Mouse (Mus musculus) spleen, embryonic (tissue): ENCODE results near the gene Cnot3.
"Not testable (repeated sequence)": the region's sequence is repeated elsewhere in the genome, so short reads cannot be mapped to it uniquely, and the experiment has no call there.

Experiments
- CTCF ChIA-PET: fragments of 350-600 bp; sonication (Branson Sonifier 250); formaldehyde crosslinking; loops from one replicate; lab custom pipeline; 2022; lab: Charles Lee

Cnot3 gene

DNA sequence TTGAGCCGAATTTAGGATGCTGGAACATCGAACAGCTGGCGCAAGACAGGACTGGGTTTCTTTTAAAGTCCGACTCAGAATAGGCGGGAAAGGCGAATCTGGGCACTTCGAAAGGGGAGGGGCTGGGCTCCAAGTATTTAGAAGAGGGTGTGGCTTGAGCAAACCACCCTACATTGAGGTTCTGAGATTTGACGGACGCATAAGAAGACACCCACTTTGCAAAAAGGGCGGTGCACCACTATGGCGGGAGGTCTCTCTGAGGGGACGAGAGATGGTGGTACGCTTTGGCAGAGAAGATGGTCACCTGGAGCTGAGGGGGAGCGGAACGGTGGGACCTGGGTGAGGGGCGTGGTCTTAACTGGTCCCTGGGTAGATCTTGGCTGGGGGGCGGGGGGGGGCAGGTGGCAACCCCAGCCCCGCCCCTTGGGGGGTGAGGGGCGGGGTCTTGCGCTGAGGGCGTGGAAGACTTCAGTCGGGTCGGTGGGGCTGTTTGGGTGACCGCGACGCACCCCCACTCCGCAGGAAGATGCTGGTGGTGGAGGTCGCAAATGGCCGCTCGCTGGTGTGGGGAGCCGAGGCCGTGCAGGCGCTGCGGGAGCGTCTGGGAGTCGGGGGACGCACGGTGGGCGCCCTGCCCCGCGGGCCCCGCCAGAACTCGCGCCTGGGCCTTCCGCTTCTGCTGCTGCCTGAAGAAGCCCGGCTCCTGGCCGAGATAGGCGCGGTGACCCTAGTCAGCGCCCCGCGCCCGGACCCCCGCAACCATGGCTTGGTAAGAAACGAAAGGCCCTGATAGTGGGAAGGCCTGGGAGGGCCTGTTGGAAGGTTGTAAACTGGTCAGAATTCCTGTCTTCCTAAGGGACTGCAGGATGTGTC lies 49.2 kb downstream of the Cnot3 start:
- CTCF ChIA-PET = no interaction called here

DNA sequence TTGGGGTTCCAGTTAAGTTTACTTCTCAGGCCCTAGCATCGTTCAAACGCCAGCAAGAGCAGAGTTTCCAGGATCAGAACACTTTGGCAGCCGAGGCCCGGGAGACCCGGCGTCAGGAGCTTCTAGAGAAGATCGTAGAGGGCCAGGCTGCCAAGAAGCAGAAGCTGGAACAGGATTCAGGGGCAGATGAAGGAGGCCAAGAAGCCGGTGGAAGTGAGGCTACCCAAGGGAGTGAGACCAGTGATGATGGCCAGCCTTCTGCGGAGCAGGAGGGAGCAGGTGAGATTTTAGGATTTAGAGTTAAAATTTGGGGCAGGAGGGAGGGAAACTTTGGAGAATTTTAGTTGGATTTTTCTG lies 49.9 kb downstream of the Cnot3 start:
- CTCF ChIA-PET = not testable (repeated sequence)

GRCm38 (mm10) chr7:3698471-3698870 lies 53.4 kb downstream of the Cnot3 start:
- CTCF ChIA-PET = no interaction called here

DNA sequence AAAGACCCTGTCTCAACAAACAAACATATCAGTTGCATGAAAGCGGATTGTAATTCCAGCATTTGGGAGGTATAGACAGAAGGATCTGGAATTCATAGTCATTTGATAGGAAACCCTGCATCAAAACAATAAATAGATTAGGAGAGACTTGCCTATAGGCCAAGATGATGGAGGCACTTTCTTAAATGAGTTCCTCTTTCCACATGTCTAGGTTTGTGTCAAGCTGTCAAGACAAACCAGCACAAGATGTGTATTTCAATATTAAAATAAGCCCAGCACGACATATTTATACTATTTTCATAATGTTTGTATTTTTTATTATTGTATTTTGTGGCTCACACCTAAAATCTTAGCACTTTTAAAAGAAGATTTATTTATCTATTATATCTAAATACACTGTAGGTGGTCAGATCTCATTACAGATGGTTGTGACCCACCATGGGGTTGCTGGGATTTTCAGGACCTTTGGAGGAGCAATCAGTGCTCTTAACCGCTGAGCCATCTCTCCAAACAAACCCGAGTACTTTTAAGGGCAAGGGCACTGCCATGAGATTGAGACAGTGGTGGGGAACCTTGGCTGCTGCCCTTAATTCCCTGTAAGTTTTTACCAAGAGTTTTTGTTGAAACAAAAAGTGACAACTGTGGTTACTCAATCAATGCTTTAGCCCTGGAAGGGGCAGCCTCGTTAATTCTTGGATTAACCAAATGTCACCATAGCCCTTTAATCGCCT lies 58.2 kb downstream of the Cnot3 start:
- CTCF ChIA-PET = interaction anchor here (1.1 kb wide), 1 partner anchor 11 kb away, joined by 3 read pairs; no protein-coding TSS in a partner anchor

GRCm38 (mm10) chr7:3703879-3704441 lies 58.9 kb downstream of the Cnot3 start, which contains the start of gene Rps9:
Rps9 (plus strand) TSS chr7:3703993.
- CTCF ChIA-PET = interaction anchor here (1.1 kb wide), 1 partner anchor 10 kb away, joined by 3 read pairs; no protein-coding TSS in a partner anchor

- CTCF ChIA-PET = interaction anchor here (1.1 kb wide), 1 partner anchor 9 kb away, joined by 3 read pairs; no protein-coding TSS in a partner anchor
Measured at GRCm38 (mm10) chr7:3704475-3704874, 59.4 kb downstream of the Cnot3 start.

DNA sequence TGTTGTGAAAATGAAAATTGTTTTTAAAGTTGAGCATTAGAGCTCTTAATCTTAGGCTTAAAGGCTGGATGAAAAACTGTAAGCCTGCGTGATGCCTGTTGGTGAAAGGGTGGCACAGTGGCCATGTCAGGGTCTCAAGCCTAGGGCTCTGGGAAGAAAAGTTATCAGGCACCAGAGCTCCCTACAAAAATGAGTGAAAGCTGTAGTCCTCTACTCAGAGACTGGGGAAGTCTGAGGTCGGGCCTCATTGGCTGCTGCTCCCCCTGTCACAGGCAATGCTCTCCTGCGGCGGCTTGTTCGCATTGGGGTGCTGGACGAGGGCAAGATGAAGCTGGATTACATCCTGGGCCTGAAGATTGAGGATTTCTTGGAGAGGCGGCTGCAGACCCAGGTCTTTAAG lies 60.4 kb downstream of the Cnot3 start:
- CTCF ChIA-PET = not testable (repeated sequence)

- CTCF ChIA-PET = no interaction called here
Measured at GRCm38 (mm10) chr7:3705911-3706310, 60.8 kb downstream of the Cnot3 start.

DNA sequence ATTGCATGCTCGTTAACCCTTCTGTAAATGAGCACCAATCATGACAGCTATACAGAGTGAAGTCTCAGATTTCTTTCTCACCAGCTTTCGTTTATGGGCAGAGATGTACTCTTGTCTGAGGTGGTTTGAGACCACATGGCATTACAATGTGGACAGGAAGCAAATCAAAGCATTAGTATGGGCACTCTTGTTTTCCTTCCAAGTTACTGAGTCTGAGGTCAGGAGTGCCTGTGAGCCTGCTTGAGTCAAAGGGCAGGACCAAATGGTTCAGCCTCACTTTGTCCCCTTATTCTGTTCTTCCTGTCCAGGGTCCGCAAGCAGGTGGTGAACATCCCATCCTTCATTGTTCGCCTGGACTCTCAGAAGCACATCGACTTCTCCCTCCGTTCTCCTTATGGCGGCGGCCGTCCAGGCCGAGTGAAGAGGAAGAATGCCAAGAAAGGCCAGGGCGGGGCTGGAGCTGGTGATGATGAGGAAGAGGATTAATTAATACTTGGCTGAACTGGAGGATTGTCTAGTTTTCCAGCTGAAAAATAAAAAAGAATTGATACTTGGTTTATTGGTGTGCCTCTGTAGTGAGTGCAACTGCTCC lies 61.4 kb downstream of the Cnot3 start:
- CTCF ChIA-PET = interaction anchor here (0.8 kb wide), 1 partner anchor 14 kb away, joined by 3 read pairs; the partner anchor contains the start of gene Tsen34

DNA sequence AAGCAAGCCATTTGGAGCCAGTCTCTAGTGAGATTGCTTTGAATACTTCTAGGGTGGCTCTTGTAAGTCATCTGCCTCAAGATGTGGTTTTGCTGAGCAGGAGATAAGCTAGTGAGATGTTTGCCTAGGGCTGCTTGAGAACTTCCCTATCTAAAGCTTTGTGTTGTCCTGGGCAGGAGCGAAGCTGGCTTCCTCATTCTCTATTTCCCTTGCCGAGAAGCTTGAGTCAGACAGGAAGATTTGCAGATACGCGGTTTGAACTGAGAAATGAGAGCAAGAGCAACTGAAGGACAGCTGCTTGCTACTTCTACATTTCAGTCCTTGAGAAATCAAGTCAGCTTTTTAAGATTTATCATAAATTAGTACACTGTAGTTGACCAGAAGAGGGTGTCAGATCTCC lies 62.0 kb downstream of the Cnot3 start:
- CTCF ChIA-PET = interaction anchor here (0.8 kb wide), 1 partner anchor 14 kb away, joined by 3 read pairs; the partner anchor contains the start of gene Tsen34

- CTCF ChIA-PET = interaction anchor here (0.8 kb wide), 1 partner anchor 15 kb away, joined by 3 read pairs; the partner anchor contains the start of gene Tsen34
Measured at GRCm38 (mm10) chr7:3707568-3708413, 62.7 kb downstream of the Cnot3 start.

DNA sequence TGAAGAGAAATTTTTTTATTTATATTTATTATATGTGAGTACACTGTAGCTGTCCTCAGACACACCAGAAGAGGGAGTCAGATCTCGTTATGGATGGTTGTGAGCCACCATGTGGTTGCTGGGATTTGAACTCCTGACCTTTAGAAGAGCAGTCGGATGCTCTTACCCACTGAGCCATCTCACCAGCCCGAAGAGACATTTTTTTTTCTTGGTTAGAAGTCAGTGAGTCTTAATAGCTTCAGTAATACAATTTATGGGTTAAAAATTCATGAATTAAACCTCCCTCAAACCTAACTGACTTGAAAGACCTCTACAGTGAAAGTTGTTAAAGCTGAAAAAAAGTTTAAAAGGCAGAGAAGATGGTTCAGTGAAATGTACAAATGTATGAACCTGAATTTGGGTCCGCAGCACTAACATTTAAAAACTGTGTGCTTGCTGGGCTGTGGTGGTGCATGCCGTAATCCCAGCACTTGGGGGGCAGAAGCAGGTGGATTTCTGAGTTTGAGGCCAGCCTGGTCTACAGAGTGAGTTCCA lies 63.4 kb downstream of the Cnot3 start:
- CTCF ChIA-PET = not testable (repeated sequence)

GRCm38 (mm10) chr7:3709000-3709399 lies 63.9 kb downstream of the Cnot3 start:
- CTCF ChIA-PET = no interaction called here
